Mouse (Mus musculus) left cerebral cortex, adult 2 months (tissue): ENCODE results near the gene Bcam. TPM values are rescaled to one million over a fixed set of nuclear protein-coding genes. Genes with fewer than 3 reads are reported as not detected.

Experiments
- DNase-seq, 2 experiments: peaks; one replicate each; pipeline ENCODE4 v3.0.0; 2021 to 2022; ENCODE audit warnings: low spot score in 2 of 2, mixed read lengths in 1 of 2; ENCODE audit errors: extremely low spot score in 1 of 2
- H3K27ac ChIP-seq: fragments of 200-600 bp; 2 replicates; pipeline ENCODE4 v1.8.1; 2022
- H3K4me3 ChIP-seq: fragments of 200-600 bp; 2 replicates; pipeline ENCODE4 v1.8.1; 2022
- CTCF ChIP-seq: fragments of 200-600 bp; IDR thresholded peaks from 2 replicates; pipeline ENCODE4 v1.8.1; 2022; ENCODE audit warnings: antibody characterized with exemption, mild to moderate bottlenecking, moderate library complexity
- intact Hi-C: fragments of 180-260 bp; cut with DNase I; formaldehyde crosslinking; loops from one replicate; pipeline ENCODE4 v1.15.1; 2025
- total RNA-seq, 2 experiments: library from RNA; stranded (reverse); gene quantifications; 2 replicates each; pipeline ENCODE4 v1.2.3; 2021

The Bcam gene
- total RNA-seq, 2 experiments from 2014 or later: 12.2 to 15.1 TPM

- H3K4me3 ChIP-seq: no peak overlapping the region
- intact Hi-C loops: no loop called here
- no peak overlapping the region for H3K27ac ChIP-seq
- no peak for TF ChIP-seq CTCF
- DNase-seq: no peak
These were observed 34.3 kb downstream of the Bcam start for GRCm38 (mm10) chr7:19736389-19737057.

DNA sequence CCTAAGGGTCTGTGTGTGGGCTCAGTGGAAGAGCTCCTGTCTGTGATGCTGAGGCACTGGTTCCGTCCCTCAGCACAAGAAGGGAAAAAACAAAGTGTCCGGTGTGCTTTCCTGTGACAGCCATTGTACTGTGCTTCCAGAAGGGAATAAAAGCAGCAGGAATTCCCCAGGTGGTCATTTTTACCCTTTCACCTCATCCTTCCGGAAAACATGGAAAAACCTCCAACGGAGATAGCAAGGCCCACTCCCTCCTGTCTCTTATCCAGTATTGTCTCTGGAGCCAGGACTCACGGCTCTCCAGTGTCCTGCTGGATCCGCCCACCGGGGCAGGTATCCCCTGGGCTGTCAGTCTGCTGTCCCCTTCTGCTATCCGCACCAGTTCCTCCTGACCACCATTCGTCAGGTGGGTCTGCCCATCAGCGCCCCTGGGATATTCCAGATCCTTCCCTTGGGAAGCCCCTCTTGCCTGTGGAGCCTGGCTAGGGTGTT, 36.6 kb downstream of the Bcam start:
- no peak overlapping the region for H3K27ac ChIP-seq

GRCm38 (mm10) chr7:19726541-19726940, 44.3 kb downstream of the Bcam start:
- Histone ChIP-seq H3K27ac (no peak overlapping the region), H3K4me3 (no peak overlapping the region)
- no peak for TF ChIP-seq CTCF
- intact Hi-C loops: no loop called here
- DNase-seq: no peak

More for the DNA sequence above, 36.6 kb downstream of the Bcam start:
- no peak overlapping the region for H3K4me3 ChIP-seq
- DNase-seq: no peak
- TF ChIP-seq CTCF: no peak
- intact Hi-C loops: no loop called here

GRCm38 (mm10) chr7:19724167-19724566, 46.6 kb downstream of the Bcam start:
- intact Hi-C loops: no loop called here
- no peak overlapping the region for H3K4me3 ChIP-seq
- no peak for DNase-seq
- no peak overlapping the region for H3K27ac ChIP-seq
- TF ChIP-seq CTCF: no peak

DNA sequence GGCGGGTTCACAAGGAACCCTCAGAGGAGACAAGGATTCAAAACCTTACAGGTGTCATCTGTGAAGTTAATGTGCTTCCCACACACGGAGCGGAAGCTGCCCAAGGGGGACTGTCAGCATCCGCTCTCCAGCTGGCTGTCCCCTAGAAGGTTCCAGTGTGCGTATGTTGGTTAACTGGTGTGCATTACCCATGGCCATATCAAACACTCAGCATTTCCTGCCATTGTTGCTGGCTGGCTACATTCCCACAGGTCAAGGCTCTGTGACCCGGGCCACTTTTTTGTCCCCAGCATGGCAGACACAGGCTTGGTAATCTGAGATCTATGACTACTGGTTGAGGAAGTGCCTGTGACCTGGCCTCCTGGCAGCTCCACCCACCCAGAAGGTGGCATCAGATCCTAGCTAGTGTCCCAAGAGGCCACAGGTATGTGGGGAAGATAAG, 48.0 kb downstream of the Bcam start:
- intact Hi-C loops: no loop called here
- no peak overlapping the region for H3K4me3 ChIP-seq
- no peak for TF ChIP-seq CTCF

GRCm38 (mm10) chr7:19719200-19719599, 51.6 kb downstream of the Bcam start:
- Histone ChIP-seq H3K27ac (no peak overlapping the region), H3K4me3 (no peak overlapping the region)
- no peak for DNase-seq
- no peak for TF ChIP-seq CTCF
- intact Hi-C loops: loop anchor here (10.0 kb wide), 1 partner anchor 714 kb away; the partner anchor contains the start of gene Irf2bp1

More for the DNA sequence above, 48.0 kb downstream of the Bcam start:
- H3K27ac ChIP-seq: no peak overlapping the region
- DNase-seq: no peak

GRCm38 (mm10) chr7:19718297-19718952, 52.4 kb downstream of the Bcam start:
- DNase-seq: no peak
- intact Hi-C loops: loop anchor here (10.0 kb wide), 1 partner anchor 714 kb away; the partner anchor contains the start of gene Irf2bp1
- no peak overlapping the region for H3K27ac ChIP-seq
- no peak overlapping the region for H3K4me3 ChIP-seq
- TF ChIP-seq CTCF: no peak

DNA sequence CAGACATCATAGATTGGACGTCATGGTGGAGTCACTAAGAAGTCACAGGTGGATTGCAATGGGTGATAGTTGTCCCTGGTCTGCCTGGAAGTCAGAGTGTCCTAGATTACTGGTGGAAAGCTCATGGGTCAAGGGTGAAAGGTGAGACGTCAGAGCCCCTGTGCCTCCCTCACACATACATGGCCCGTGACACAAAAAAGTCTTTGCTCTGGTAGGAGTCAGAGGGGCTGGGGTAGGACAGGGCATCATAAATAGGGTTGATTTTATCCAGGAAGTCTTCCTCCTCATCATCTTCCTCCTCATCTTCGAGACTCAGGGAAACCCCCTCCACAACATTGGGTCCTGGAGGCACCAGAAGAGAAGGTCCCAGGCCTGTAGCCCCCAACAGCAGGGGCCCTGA, 53.5 kb downstream of the Bcam start:
- intact Hi-C loops: loop anchor here (10.0 kb wide), 1 partner anchor 713 kb away; the partner anchor contains the start of gene Irf2bp1
- TF ChIP-seq CTCF: no peak
- Histone ChIP-seq H3K27ac (no peak overlapping the region), H3K4me3 (no peak overlapping the region)
- DNase-seq: no peak

GRCm38 (mm10) chr7:19716822-19717221, 54.0 kb downstream of the Bcam start:
- no peak for TF ChIP-seq CTCF
- Histone ChIP-seq H3K27ac (peak overlapping the region; percentile 89), H3K4me3 (no peak overlapping the region)
- intact Hi-C loops: loop anchor here (10.0 kb wide), 1 partner anchor 712 kb away; the partner anchor contains the start of gene Irf2bp1
- DNase-seq: no peak

- DNase-seq: no peak
- no peak for TF ChIP-seq CTCF
- H3K4me3 ChIP-seq: peak overlapping the region; percentile 48
- intact Hi-C loops: loop anchor here (10.0 kb wide), 1 partner anchor 711 kb away; the partner anchor contains the start of gene Irf2bp1
- peak overlapping the region; percentile 89 for H3K27ac ChIP-seq
These were observed 54.6 kb downstream of the Bcam start for GRCm38 (mm10) chr7:19716055-19716682.

- peak within 1 kb of the TSS; percentile 90 for H3K27ac ChIP-seq
- peak within 1 kb of the TSS; percentile 91 for H3K4me3 ChIP-seq
- peak; percentile 97 to 99 for DNase-seq
- intact Hi-C loops: loop anchor here (10.0 kb wide), 1 partner anchor 711 kb away; the partner anchor contains the start of gene Irf2bp1
- no peak for TF ChIP-seq CTCF
These were observed 55.4 kb downstream of the Bcam start, which contains the start of gene Tomm40 for GRCm38 (mm10) chr7:19715239-19716054. Gene Tomm40 (minus strand): TSS chr7:19715438.
